Mouse (Mus musculus) forebrain, embryonic 13.5 days (tissue): ENCODE measurements at regions not wholly inside any gene's neighbourhood (a gene's known extent, or its start where the extent isn't known, plus 50 kb on each side); places are given as distances from the start of the nearest gene placed in this dataset.
"Not testable (repeated sequence)": the region's sequence is repeated elsewhere in the genome, so short reads cannot be mapped to it uniquely, and the experiment has no call there.

Experiments
- ATAC-seq: fragments of 200-750 bp; cut with Nextera tagmentation; 2 replicates; pipeline ENCODE4 v1.8.0; 2017
- H3K27ac ChIP-seq: fragments of 300-500 bp; sonication (generic); 2 replicates; pipeline ENCODE4 v1.5.1; 2015; ENCODE audit warnings: inconsistent platforms, mild to moderate bottlenecking, moderate library complexity
- H3K27me3 ChIP-seq: fragments of 300-500 bp; sonication (generic); 2 replicates; pipeline ENCODE4 v1.6.1; 2015; ENCODE audit warnings: mild to moderate bottlenecking, inconsistent platforms
- H3K36me3 ChIP-seq: fragments of 300-500 bp; sonication (generic); 2 replicates; pipeline ENCODE4 v1.6.1; 2015; ENCODE audit warnings: mild to moderate bottlenecking, inconsistent platforms; ENCODE audit not compliant: poor library complexity, severe bottlenecking
- H3K4me1 ChIP-seq: fragments of 300-500 bp; sonication (generic); 2 replicates; pipeline ENCODE4 v1.6.1; 2015; ENCODE audit warnings: inconsistent platforms
- H3K4me2 ChIP-seq: fragments of 300-500 bp; sonication (generic); 2 replicates; pipeline ENCODE4 v1.6.1; 2015; ENCODE audit warnings: inconsistent platforms, mild to moderate bottlenecking, moderate library complexity
- H3K4me3 ChIP-seq: fragments of 300-500 bp; sonication (generic); 2 replicates; pipeline ENCODE4 v1.5.1; 2015; ENCODE audit warnings: mild to moderate bottlenecking, inconsistent platforms
- H3K9ac ChIP-seq: fragments of 300-500 bp; sonication (generic); 2 replicates; pipeline ENCODE4 v1.6.1; 2015; ENCODE audit warnings: mild to moderate bottlenecking, inconsistent platforms
- H3K9me3 ChIP-seq: fragments of 300-500 bp; sonication (generic); replicated peaks from 2 replicates; pipeline ENCODE4 v1.6.1; 2016; ENCODE audit warnings: inconsistent platforms
- WGBS: fragments of 180-500 bp; shearing (Covaris S2); methylation state at CpG from one replicate; pipeline ENCODE4 v1.1.7; 2015; 5-methylcytosine and 5-hydroxymethylcytosine counted together

- no peaks in the 10 kb centered on the region for H3K27me3 ChIP-seq
- H3K4me2 ChIP-seq, result no peak overlapping the region
- 0 out of 2 replicates have a peak, but pooled peaks have one; percentile 36 for ATAC-seq
- no peaks in the 10 kb centered on the region for H3K36me3 ChIP-seq
- H3K9me3 ChIP-seq, result no peaks in the 10 kb centered on the region
- whole genome bisulfite sequencing, result 74% methylated on average over 9 of the region's 9 CpGs
- no peak overlapping the region for H3K4me3 ChIP-seq
- H3K4me1 ChIP-seq, result no peaks in the 10 kb centered on the region; the same call in 1 of the 2 replicates
- H3K27ac ChIP-seq, result no peak overlapping the region
- no peak overlapping the region for H3K9ac ChIP-seq
Observed at GRCm38 (mm10) chr9:78844969-78845683, 229.8 kb downstream of the Cd109 start.

GRCm38 (mm10) chr9:78846110-78846509 lies 230.8 kb downstream of the Cd109 start:
- WGBS, result 18% methylated on average over 7 of the region's 7 CpGs

GRCm38 (mm10) chr9:78847890-78848563 lies 232.7 kb downstream of the Cd109 start:
- Histone ChIP-seq H3K27me3 (no peaks in the 10 kb centered on the region), H3K4me2 (no peak overlapping the region), H3K36me3 (no peaks in the 10 kb centered on the region), H3K9ac (no peak overlapping the region), H3K9me3 (no peaks in the 10 kb centered on the region), H3K4me1 (no peaks in the 10 kb centered on the region; the same call in 1 of the 2 replicates), H3K27ac (no peak overlapping the region), H3K4me3 (no peak overlapping the region)
- ATAC-seq, result peak; percentile 50; the same call in 1 of the 2 replicates
- WGBS, result 57% methylated on average over 9 of the region's 9 CpGs

More at GRCm38 (mm10) chr9:78846110-78846509, 230.8 kb downstream of the Cd109 start:
- Histone ChIP-seq H3K36me3 (no peaks in the 10 kb centered on the region), H3K4me3 (no peak overlapping the region), H3K4me1 (no peaks in the 10 kb centered on the region; the same call in 1 of the 2 replicates), H3K27me3 (no peaks in the 10 kb centered on the region), H3K9ac (no peak overlapping the region), H3K9me3 (no peaks in the 10 kb centered on the region), H3K4me2 (no peak overlapping the region), H3K27ac (no peak overlapping the region)
- peak; percentile 43; the same call in 1 of the 2 replicates for ATAC-seq

DNA sequence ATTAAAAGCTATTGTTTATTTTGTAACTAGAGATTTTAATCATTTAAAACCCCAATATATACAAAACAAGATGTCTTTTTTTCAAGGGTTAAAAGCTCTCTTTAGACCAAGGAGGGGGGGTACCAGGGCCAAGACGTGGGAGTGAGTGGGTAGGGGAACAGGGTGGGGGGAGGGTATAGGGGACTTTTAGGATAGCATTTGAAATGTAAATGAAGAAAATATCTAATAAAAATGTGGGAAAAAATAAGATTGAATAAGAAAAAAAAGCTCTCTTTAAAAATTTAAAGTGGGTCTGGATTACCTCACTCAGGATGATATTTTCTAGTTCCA lies 233.2 kb downstream of the Cd109 start:
- not testable (repeated sequence) for H3K36me3 ChIP-seq, H3K4me1 ChIP-seq, ATAC-seq, H3K27ac ChIP-seq, H3K27me3 ChIP-seq, H3K9ac ChIP-seq, H3K4me3 ChIP-seq, H3K9me3 ChIP-seq, H3K4me2 ChIP-seq
- 59% methylated on average over 1 of the region's 1 CpGs for WGBS

GRCm38 (mm10) chr9:78856981-78857380 lies 241.6 kb downstream of the Cd109 start:
- Histone ChIP-seq H3K4me2 (no peak overlapping the region), H3K36me3 (no peaks in the 10 kb centered on the region), H3K27ac (no peak overlapping the region), H3K9me3 (no peaks in the 10 kb centered on the region), H3K9ac (no peak overlapping the region), H3K4me3 (no peak overlapping the region), H3K4me1 (no peaks in the 10 kb centered on the region), H3K27me3 (no peaks in the 10 kb centered on the region)
- ATAC-seq, result no peak
- 98% methylated on average over 1 of the region's 1 CpGs for WGBS

- H3K9me3 ChIP-seq, result no peaks in the 10 kb centered on the region
- no peaks in the 10 kb centered on the region for H3K27me3 ChIP-seq
- H3K4me1 ChIP-seq, result no peaks in the 10 kb centered on the region
- no peaks in the 10 kb centered on the region for H3K36me3 ChIP-seq
- 90% methylated on average over 2 of the region's 2 CpGs for WGBS
- no peak overlapping the region for H3K4me2 ChIP-seq
- no peak for ATAC-seq
- no peak overlapping the region for H3K27ac ChIP-seq
- no peak overlapping the region for H3K4me3 ChIP-seq
- H3K9ac ChIP-seq, result no peak overlapping the region
Observed at GRCm38 (mm10) chr9:78859956-78860355, 244.6 kb downstream of the Cd109 start.

DNA sequence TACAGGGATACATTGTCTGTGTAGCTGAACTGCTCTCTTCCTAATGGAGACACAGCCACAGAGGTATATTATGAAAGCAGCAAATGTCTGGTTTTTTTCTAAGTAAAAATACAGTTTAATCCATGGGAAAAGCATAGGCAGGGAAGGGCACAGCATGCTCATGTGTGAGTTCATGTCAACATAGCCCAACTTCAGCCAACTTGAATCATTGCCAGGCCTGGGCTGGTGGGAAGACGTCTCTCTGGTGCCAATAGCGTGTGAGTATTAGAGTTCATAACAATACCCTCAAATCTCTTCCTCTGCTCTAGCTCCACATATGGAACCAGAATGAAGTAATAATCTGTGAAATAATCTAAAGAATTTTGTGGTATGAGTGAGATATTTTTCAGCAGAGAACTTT lies 257.2 kb downstream of the Cd109 start:
- no peaks in the 10 kb centered on the region for H3K27me3 ChIP-seq
- H3K9me3 ChIP-seq, result no peaks in the 10 kb centered on the region
- H3K4me1 ChIP-seq, result no peaks in the 10 kb centered on the region
- ATAC-seq, result no peak
- H3K9ac ChIP-seq, result no peak overlapping the region
- H3K36me3 ChIP-seq, result no peaks in the 10 kb centered on the region
- 50% methylated on average over 2 of the region's 2 CpGs for WGBS
- no peak overlapping the region for H3K27ac ChIP-seq
- no peak overlapping the region for H3K4me2 ChIP-seq
- H3K4me3 ChIP-seq, result no peak overlapping the region

GRCm38 (mm10) chr9:78879955-78880642 lies 264.8 kb downstream of the Cd109 start:
- H3K9ac ChIP-seq, result no peak overlapping the region
- no peak overlapping the region for H3K4me2 ChIP-seq
- 6% methylated on average over 6 of the region's 6 CpGs for WGBS

GRCm38 (mm10) chr9:78880643-78881306 lies 265.4 kb downstream of the Cd109 start:
- peak; percentile 64 for ATAC-seq
- H3K36me3 ChIP-seq, result no peaks in the 10 kb centered on the region
- H3K27me3 ChIP-seq, result no peaks in the 10 kb centered on the region
- peak overlapping the region; percentile 84 for H3K27ac ChIP-seq
- 3% methylated on average over 4 of the region's 4 CpGs for WGBS
- H3K4me2 ChIP-seq, result no peak overlapping the region
- H3K4me1 ChIP-seq, result peaks cover 24% of the 10 kb centered on the region
- H3K9me3 ChIP-seq, result no peaks in the 10 kb centered on the region
- no peak overlapping the region for H3K9ac ChIP-seq
- H3K4me3 ChIP-seq, result no peak overlapping the region

More at GRCm38 (mm10) chr9:78879955-78880642, 264.8 kb downstream of the Cd109 start:
- Histone ChIP-seq H3K36me3 (no peaks in the 10 kb centered on the region), H3K27ac (peak overlapping the region; percentile 84), H3K9me3 (no peaks in the 10 kb centered on the region), H3K27me3 (no peaks in the 10 kb centered on the region), H3K4me3 (no peak overlapping the region), H3K4me1 (peaks cover 24% of the 10 kb centered on the region)
- ATAC-seq, result peak; percentile 98

DNA sequence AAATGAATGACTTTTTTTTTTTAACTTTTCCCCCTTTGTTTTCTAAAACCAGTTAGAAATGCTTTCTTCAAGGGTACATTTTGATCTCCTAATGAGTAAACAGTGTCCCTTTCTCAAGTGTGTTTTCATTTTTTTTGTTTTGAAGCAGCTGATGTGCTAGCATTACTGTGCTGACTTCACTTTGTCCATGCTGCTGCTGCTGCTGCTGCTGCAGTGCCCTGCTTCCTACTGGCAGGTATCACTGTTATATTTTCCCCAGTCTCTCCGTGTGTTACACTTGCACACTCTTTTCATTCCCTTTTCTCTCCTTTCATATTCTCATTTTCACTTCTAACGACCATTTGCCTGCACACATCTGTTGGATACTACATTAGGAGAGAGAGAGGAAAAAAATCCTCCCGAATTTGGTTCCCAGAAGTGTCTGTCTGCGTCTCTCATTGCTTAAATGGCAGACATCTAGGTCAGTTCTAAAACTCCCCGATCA lies 266.0 kb downstream of the Cd109 start:
- Histone ChIP-seq H3K9ac (no peak overlapping the region), H3K4me3 (no peak overlapping the region), H3K36me3 (no peaks in the 10 kb centered on the region), H3K27me3 (no peaks in the 10 kb centered on the region), H3K4me2 (peak overlapping the region; percentile 44), H3K27ac (peak overlapping the region; percentile 84), H3K4me1 (peaks cover 24% of the 10 kb centered on the region), H3K9me3 (no peaks in the 10 kb centered on the region)
- 14% methylated on average over 5 of the region's 5 CpGs for WGBS
- ATAC-seq, result no peak

- no peak overlapping the region for H3K9ac ChIP-seq
- H3K27me3 ChIP-seq, result no peaks in the 10 kb centered on the region
- 86% methylated on average over 9 of the region's 9 CpGs for WGBS
- H3K27ac ChIP-seq, result no peak overlapping the region
- no peak overlapping the region for H3K4me3 ChIP-seq
- no peaks in the 10 kb centered on the region for H3K4me1 ChIP-seq
- no peaks in the 10 kb centered on the region for H3K9me3 ChIP-seq
- no peak overlapping the region for H3K4me2 ChIP-seq
- H3K36me3 ChIP-seq, result no peaks in the 10 kb centered on the region
- no peak for ATAC-seq
Observed at GRCm38 (mm10) chr9:78903211-78903610, 287.9 kb downstream of the Cd109 start.

GRCm38 (mm10) chr9:78917336-78917735 lies 302.0 kb downstream of the Cd109 start:
- no peaks in the 10 kb centered on the region for H3K9me3 ChIP-seq
- no peak overlapping the region for H3K27ac ChIP-seq
- WGBS, result 71% methylated on average over 1 of the region's 1 CpGs
- no peaks in the 10 kb centered on the region for H3K36me3 ChIP-seq
- H3K4me1 ChIP-seq, result no peaks in the 10 kb centered on the region
- no peak for ATAC-seq
- H3K4me3 ChIP-seq, result no peak overlapping the region
- no peak overlapping the region for H3K9ac ChIP-seq
- no peak overlapping the region for H3K4me2 ChIP-seq
- H3K27me3 ChIP-seq, result no peaks in the 10 kb centered on the region
